In the genomic region with DNA sequence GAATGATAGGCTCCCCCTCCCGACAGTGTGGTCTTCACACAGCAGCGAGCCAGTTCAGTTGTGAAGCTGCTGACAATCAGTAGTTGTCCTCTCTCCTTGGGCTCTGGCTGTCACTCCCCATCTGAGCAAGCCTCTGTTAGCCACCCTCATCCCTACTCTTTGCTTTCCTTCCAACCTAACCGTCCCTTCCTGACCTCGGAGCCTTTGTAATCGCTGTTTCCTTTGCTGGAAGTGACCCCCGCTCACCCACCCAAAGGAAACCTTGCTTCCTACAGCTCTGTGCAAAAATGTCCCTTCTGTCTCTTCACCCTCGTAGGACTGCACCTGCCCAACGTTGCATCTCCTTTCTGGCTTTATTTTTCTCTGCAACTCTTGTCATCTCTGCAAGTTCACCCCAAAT, we compare ENCODE assay signal across 24 mouse cellular contexts. TPM values are rescaled to one million over a fixed set of nuclear protein-coding genes. Genes with fewer than 3 reads are reported as not detected.
A peak's percentile ranks its signal among the peaks of the same experiment; 100 is the strongest.
DNase-seq lines count a peak whose midpoint lies in the region; ATAC-seq and TF ChIP-seq lines count a peak whose summit lies in the region.
"Had no signal": no experiment of that assay in that cellular context is flagged by ENCODE, and none has a peak within 500 bp of the region (broad histone marks: within the 10 kb centered on the region; RNA-seq: fewer than 3 reads in every experiment).

No protein-coding gene starts in this region.

- DNase-seq in gastrocnemius, adult 2 months = no peak
- no peak for DNase-seq in gastrocnemius, adult 8-10 months (ENCODE audit: low spot score in 2 of 2)
- DNase-seq in hindbrain, embryonic 10.5 days (ENCODE audit: low spot score) = no peak
- no peak for DNase-seq in limb, embryonic 10.5 days (ENCODE audit: low spot score)
- no peak for DNase-seq in stomach, postnatal 0 days (ENCODE audit: low spot score)
- DNase-seq in forebrain, embryonic 10.5 days (ENCODE audit: extremely low spot score, low spot score) = no peak
- DNase-seq: adrenal gland, adult 2 months; adrenal gland, postnatal 36 days; cerebellum, adult 11 months; cerebellum, adult 8-10 months; cerebellum, postnatal 14 days; embryo, embryonic 11 days; forebrain, postnatal 0 days; gastrocnemius, postnatal 36 days; heart, postnatal 14 days had no signal

- no peak for TF ChIP-seq EP300 in stomach, postnatal 0 days (optimal IDR thresholded peaks at IDR 0.05)

- H3K9me3 ChIP-seq in hindbrain, embryonic 10.5 days = no peaks in the 10 kb centered on the region
- H3K9me3 ChIP-seq in hindbrain, embryonic 16.5 days (ENCODE audit: control insufficient read depth, low read length) = no peaks in the 10 kb centered on the region
- H3K9me3 ChIP-seq in limb, embryonic 10.5 days (replicated peaks) = no peaks in the 10 kb centered on the region
- H3K9me3 ChIP-seq in stomach, postnatal 0 days (ENCODE audit: control insufficient read depth, low read length) = no peaks in the 10 kb centered on the region
- H3K9me3 ChIP-seq in forebrain, embryonic 10.5 days = no peaks in the 10 kb centered on the region
- H3K9me3 ChIP-seq: embryonic facial prominence, embryonic 12.5 days; forebrain, embryonic 13.5 days; heart, embryonic 15.5 days had no signal

- H3K4me1 ChIP-seq in hindbrain, embryonic 10.5 days (replicated peaks) = peaks cover 61% of the 10 kb centered on the region
- peaks cover 16% of the 10 kb centered on the region for H3K4me1 ChIP-seq in hindbrain, embryonic 16.5 days (ENCODE audit: control insufficient read depth, insufficient read depth, low read depth, low read length)
- H3K4me1 ChIP-seq in limb, embryonic 10.5 days = peaks cover 90% of the 10 kb centered on the region
- peaks cover 13% of the 10 kb centered on the region for H3K4me1 ChIP-seq in stomach, postnatal 0 days (replicated peaks; ENCODE audit: control insufficient read depth, insufficient read depth)
- peaks cover 50% of the 10 kb centered on the region for H3K4me1 ChIP-seq in forebrain, embryonic 10.5 days

- no peak for ATAC-seq in hindbrain, embryonic 16.5 days
- ATAC-seq in stomach, postnatal 0 days (ENCODE audit: low FRiP score, low TSS enrichment) = no peak
- ATAC-seq: activated CD4-positive, CD25-positive, alpha-beta regulatory T cell, adult 4 months; forebrain, embryonic 13.5 days; forebrain, postnatal 0 days; intestine, postnatal 0 days; Patski had no signal

- H3K4me2 ChIP-seq in hindbrain, embryonic 16.5 days (ENCODE audit: low read length) = no peak overlapping the region
- no peak overlapping the region for H3K4me2 ChIP-seq in stomach, postnatal 0 days (replicated peaks; ENCODE audit: low read depth)
- H3K4me2 ChIP-seq: embryonic facial prominence, embryonic 12.5 days; forebrain, embryonic 13.5 days; heart, embryonic 15.5 days; hindbrain, embryonic 14.5 days had no signal

- H3K36me3 ChIP-seq in hindbrain, embryonic 10.5 days = no peaks in the 10 kb centered on the region
- H3K36me3 ChIP-seq in hindbrain, embryonic 16.5 days (ENCODE audit: control insufficient read depth, insufficient read depth, low read length) = no peaks in the 10 kb centered on the region
- no peaks in the 10 kb centered on the region for H3K36me3 ChIP-seq in limb, embryonic 10.5 days
- H3K36me3 ChIP-seq in stomach, postnatal 0 days (ENCODE audit: control insufficient read depth, insufficient read depth, low read length) = no peaks in the 10 kb centered on the region
- no peaks in the 10 kb centered on the region for H3K36me3 ChIP-seq in forebrain, embryonic 10.5 days (replicated peaks)
- H3K36me3 ChIP-seq: embryonic facial prominence, embryonic 12.5 days; heart, embryonic 15.5 days had no signal

- H3K27ac ChIP-seq in gastrocnemius, adult 2 months = peak overlapping the region; percentile 83
- peak overlapping the region; percentile 16; the same call in 1 of the 2 replicates for H3K27ac ChIP-seq in hindbrain, embryonic 10.5 days
- H3K27ac ChIP-seq in hindbrain, embryonic 16.5 days (ENCODE audit: low read depth, low read length) = no peak overlapping the region
- peak overlapping the region; percentile 89 for H3K27ac ChIP-seq in limb, embryonic 10.5 days
- H3K27ac ChIP-seq in stomach, postnatal 0 days (replicated peaks) = peak overlapping the region; percentile 46; the same call in 1 of the 2 replicates
- H3K27ac ChIP-seq in forebrain, embryonic 10.5 days = no peak overlapping the region
- H3K27ac ChIP-seq: embryonic facial prominence, embryonic 12.5 days; forebrain, embryonic 13.5 days; hindbrain, embryonic 14.5 days had no signal

- H3K4me3 ChIP-seq in gastrocnemius, adult 2 months = no peak overlapping the region
- H3K4me3 ChIP-seq in hindbrain, embryonic 10.5 days = no peak overlapping the region
- H3K4me3 ChIP-seq in hindbrain, embryonic 16.5 days (ENCODE audit: low read length) = no peak overlapping the region
- H3K4me3 ChIP-seq in limb, embryonic 10.5 days = no peak overlapping the region
- H3K4me3 ChIP-seq in stomach, postnatal 0 days (ENCODE audit: low read depth, low read length) = no peak overlapping the region
- H3K4me3 ChIP-seq in forebrain, embryonic 10.5 days = no peak overlapping the region
- H3K4me3 ChIP-seq: embryonic facial prominence, embryonic 12.5 days; forebrain, embryonic 13.5 days; heart, embryonic 15.5 days had no signal

- WGBS in hindbrain, embryonic 10.5 days = 75% methylated on average over 8 of the region's 8 CpGs
- 76% methylated on average over 8 of the region's 8 CpGs for WGBS in hindbrain, embryonic 16.5 days
- WGBS in limb, embryonic 10.5 days = 84% methylated on average over 8 of the region's 8 CpGs
- WGBS in stomach, postnatal 0 days = 75% methylated on average over 8 of the region's 8 CpGs
- whole genome bisulfite sequencing in forebrain, embryonic 10.5 days = 73% methylated on average over 8 of the region's 8 CpGs

- peaks cover 4% of the 10 kb centered on the region for H3K27me3 ChIP-seq in hindbrain, embryonic 10.5 days (ENCODE audit: insufficient read depth, poor library complexity, severe bottlenecking)
- H3K27me3 ChIP-seq in hindbrain, embryonic 16.5 days (replicated peaks; ENCODE audit: control insufficient read depth, insufficient read depth, low read length) = no peaks in the 10 kb centered on the region
- H3K27me3 ChIP-seq in limb, embryonic 10.5 days (ENCODE audit: low read depth, poor library complexity, severe bottlenecking) = no peaks in the 10 kb centered on the region
- H3K27me3 ChIP-seq in stomach, postnatal 0 days (ENCODE audit: control insufficient read depth, insufficient read depth, low read length) = no peaks in the 10 kb centered on the region
- H3K27me3 ChIP-seq in forebrain, embryonic 10.5 days (ENCODE audit: poor library complexity, severe bottlenecking) = peaks cover 66% of the 10 kb centered on the region
- H3K27me3 ChIP-seq: embryonic facial prominence, embryonic 12.5 days; heart, embryonic 15.5 days; Patski had no signal

- no peak for TF ChIP-seq CTCF in gastrocnemius, adult 2 months (IDR thresholded peaks at IDR 0.05)
- TF ChIP-seq CTCF in stomach, postnatal 0 days (IDR thresholded peaks at IDR 0.05; ENCODE audit: low read depth) = no peak

- intact Hi-C loops in gastrocnemius, adult 2 months (cut with DNase I) = no loop called here

- H3K9ac ChIP-seq in hindbrain, embryonic 16.5 days (ENCODE audit: low read depth, low read length) = no peak overlapping the region
- no peak overlapping the region for H3K9ac ChIP-seq in stomach, postnatal 0 days (ENCODE audit: low read length)
- H3K9ac ChIP-seq: embryonic facial prominence, embryonic 12.5 days; forebrain, embryonic 13.5 days; forebrain, postnatal 0 days; heart, embryonic 15.5 days; hindbrain, embryonic 14.5 days had no signal

RNA-seq across cellular contexts. Expression of a gene that starts 24.1 kb away (rescaled TPM):
- total RNA-seq in gastrocnemius, adult 2 months (2021) = 10 to 100 TPM in 1 of 2 experiments, 1 to 10 TPM in 1; 6.8 to 10.0 TPM
- 1 to 10 TPM; 2.7 to 5.2 (median 4.6) TPM for total RNA-seq in gastrocnemius, adult 8-10 months (2022)
- 25.4 and 29.6 TPM in 2 replicates for polyA plus RNA-seq in hindbrain, embryonic 10.5 days (2016; fragmentation: Nextera tagmentation; extraction: Ambion mirVana)
- 19.1 and 21.2 TPM in 2 replicates for polyA plus RNA-seq in hindbrain, embryonic 16.5 days (2015; fragmentation: Nextera tagmentation; extraction: Ambion mirVana)
- polyA plus RNA-seq in limb, embryonic 10.5 days (2016; fragmentation: Nextera tagmentation; extraction: Ambion mirVana) = 28.5 and 34.2 TPM in 2 replicates
- 5.0 and 5.1 TPM in 2 replicates for polyA plus RNA-seq in stomach, postnatal 0 days (2015; fragmentation: Nextera tagmentation; extraction: Ambion mirVana)
- polyA plus RNA-seq in forebrain, embryonic 10.5 days (2016; fragmentation: Nextera tagmentation; extraction: Ambion mirVana) = 20.1 and 21.7 TPM in 2 replicates

RNA-seq across cellular contexts. Expression of a gene that starts 35.0 kb away (rescaled TPM):
- 1 to 10 TPM; 7.2 to 9.3 TPM for total RNA-seq in gastrocnemius, adult 2 months (2021)
- 1 to 10 TPM; 6.3 to 9.7 (median 9.4) TPM for total RNA-seq in gastrocnemius, adult 8-10 months (2022)
- 16.9 and 20.6 TPM in 2 replicates for polyA plus RNA-seq in hindbrain, embryonic 10.5 days (2016; fragmentation: Nextera tagmentation; extraction: Ambion mirVana)
- polyA plus RNA-seq in hindbrain, embryonic 16.5 days (2015; fragmentation: Nextera tagmentation; extraction: Ambion mirVana) = 31.0 and 33.8 TPM in 2 replicates
- polyA plus RNA-seq in limb, embryonic 10.5 days (2016; fragmentation: Nextera tagmentation; extraction: Ambion mirVana) = 19.5 and 20.3 TPM in 2 replicates
- 19.5 and 20.1 TPM in 2 replicates for polyA plus RNA-seq in stomach, postnatal 0 days (2015; fragmentation: Nextera tagmentation; extraction: Ambion mirVana)
- polyA plus RNA-seq in forebrain, embryonic 10.5 days (2016; fragmentation: Nextera tagmentation; extraction: Ambion mirVana) = 17.9 and 22.2 TPM in 2 replicates

RNA-seq across cellular contexts. Expression of a gene that starts 43.0 kb away (rescaled TPM):
- total RNA-seq in gastrocnemius, adult 2 months (2021) = 1,000 to 10,000 TPM in 1 of 2 experiments, 100 to 1,000 TPM in 1; 819 to 1,877 TPM
- total RNA-seq in gastrocnemius, adult 8-10 months (2022) = 1,000 to 10,000 TPM in 3 of 4 experiments, 100 to 1,000 TPM in 1; 926 to 1,454 (median 1,403) TPM
- 0.75 TPM in 1 of 2 replicates, not detected in the other for polyA plus RNA-seq in hindbrain, embryonic 10.5 days (2016; fragmentation: Nextera tagmentation; extraction: Ambion mirVana)
- 0.30 and 0.57 TPM in 2 replicates for polyA plus RNA-seq in hindbrain, embryonic 16.5 days (2015; fragmentation: Nextera tagmentation; extraction: Ambion mirVana)
- 0.39 TPM in 1 of 2 replicates, not detected in the other for polyA plus RNA-seq in limb, embryonic 10.5 days (2016; fragmentation: Nextera tagmentation; extraction: Ambion mirVana)
- 0.28 and 0.33 TPM in 2 replicates for polyA plus RNA-seq in stomach, postnatal 0 days (2015; fragmentation: Nextera tagmentation; extraction: Ambion mirVana)
- polyA plus RNA-seq in forebrain, embryonic 10.5 days (2016; fragmentation: Nextera tagmentation; extraction: Ambion mirVana) = not detected in 2 replicates
- total RNA-seq: adrenal gland, adult 2 months; common myeloid progenitor, adult 5-6 weeks had no signal
- polyA plus RNA-seq: adrenal gland, adult 2 months; heart, embryonic 15.5 days had no signal

RNA-seq across cellular contexts. Expression of a gene that starts 45.5 kb away (rescaled TPM):
- 1,000 to 10,000 TPM; 1,971 to 4,216 TPM for total RNA-seq in gastrocnemius, adult 2 months (2021)
- total RNA-seq in gastrocnemius, adult 8-10 months (2022) = 1,000 to 10,000 TPM; 2,275 to 3,003 (median 2,494) TPM
- 15.7 and 18.0 TPM in 2 replicates for polyA plus RNA-seq in hindbrain, embryonic 10.5 days (2016; fragmentation: Nextera tagmentation; extraction: Ambion mirVana)
- 12.2 and 19.8 TPM in 2 replicates for polyA plus RNA-seq in hindbrain, embryonic 16.5 days (2015; fragmentation: Nextera tagmentation; extraction: Ambion mirVana)
- polyA plus RNA-seq in limb, embryonic 10.5 days (2016; fragmentation: Nextera tagmentation; extraction: Ambion mirVana) = 14.3 and 16.8 TPM in 2 replicates
- polyA plus RNA-seq in stomach, postnatal 0 days (2015; fragmentation: Nextera tagmentation; extraction: Ambion mirVana) = 6.1 and 8.5 TPM in 2 replicates
- 15.3 and 16.5 TPM in 2 replicates for polyA plus RNA-seq in forebrain, embryonic 10.5 days (2016; fragmentation: Nextera tagmentation; extraction: Ambion mirVana)

Comparison
In these comparisons a context has a peak if more than half of its experiments do, and no peak if none do; other contexts are left out.
1. H3K27ac ChIP-seq: peak in gastrocnemius, adult 2 months (single experiment), hindbrain, embryonic 10.5 days (single experiment), limb, embryonic 10.5 days (single experiment) and stomach, postnatal 0 days (single experiment); none in hindbrain, embryonic 16.5 days (single experiment) and forebrain, embryonic 10.5 days (single experiment).